Mouse (Mus musculus) embryonic facial prominence, embryonic 10.5 days (tissue): ENCODE measurements at regions not wholly inside any gene's neighbourhood (a gene's known extent, or its start where the extent isn't known, plus 50 kb on each side); places are given as distances from the start of the nearest gene placed in this dataset.

Source experiments
- DNase-seq: peaks from one replicate; pipeline ENCODE4 v3.0.0-alpha.2; 2017; ENCODE audit warnings: low spot score
- H3K27ac ChIP-seq: fragments of 300-500 bp; sonication (generic); replicated peaks from 2 replicates; pipeline ENCODE4 v1.5.1; 2016; ENCODE audit warnings: mild to moderate bottlenecking
- H3K27me3 ChIP-seq: fragments of 300-500 bp; sonication (generic); replicated peaks from 2 replicates; pipeline ENCODE4 v1.6.1; 2016; ENCODE audit warnings: low read depth, mild to moderate bottlenecking; ENCODE audit not compliant: poor library complexity, severe bottlenecking
- H3K36me3 ChIP-seq: fragments of 300-500 bp; sonication (generic); replicated peaks from 2 replicates; pipeline ENCODE4 v1.6.1; 2016; ENCODE audit warnings: mild to moderate bottlenecking, moderate library complexity
- H3K4me1 ChIP-seq: fragments of 300-500 bp; sonication (generic); 2 replicates; pipeline ENCODE4 v1.6.1; 2016
- H3K4me3 ChIP-seq: fragments of 300-500 bp; sonication (generic); 2 replicates; pipeline ENCODE4 v1.5.1; 2016; ENCODE audit warnings: mild to moderate bottlenecking, moderate library complexity
- H3K9me3 ChIP-seq: fragments of 300-500 bp; sonication (generic); 2 replicates; pipeline ENCODE4 v1.6.1; 2016; ENCODE audit warnings: mild to moderate bottlenecking
- WGBS: fragments of 180-500 bp; shearing (Covaris S2); methylation state at CpG from one replicate; pipeline ENCODE4 v1.1.7; 2016; 5-methylcytosine and 5-hydroxymethylcytosine counted together

DNA sequence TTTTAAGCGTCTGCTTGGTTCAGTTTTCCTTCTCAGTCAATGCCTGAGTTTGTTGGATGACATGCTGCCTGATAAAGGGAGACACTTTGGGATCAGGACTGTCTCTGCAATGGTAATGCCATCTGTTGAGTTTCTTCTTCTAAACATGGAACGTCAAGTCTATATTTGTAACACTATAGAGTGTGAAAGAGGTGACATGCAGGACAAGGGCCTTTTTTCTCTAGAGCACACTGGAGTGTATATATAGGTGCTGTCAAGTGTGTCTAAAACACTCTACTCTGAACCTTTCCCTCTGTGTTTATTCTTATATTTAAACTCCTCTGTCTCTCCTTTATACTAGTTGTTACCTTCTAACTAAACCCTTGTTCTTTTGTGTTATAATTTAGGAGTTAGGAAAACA is 299.6 kb downstream of the Epha7 start:
- H3K9me3 ChIP-seq = no peaks in the 10 kb centered on the region
- DNase-seq = no peak
- H3K36me3 ChIP-seq = no peaks in the 10 kb centered on the region
- WGBS = 81% methylated on average over 2 of the region's 2 CpGs
- H3K27ac ChIP-seq = no peak overlapping the region
- H3K27me3 ChIP-seq = no peaks in the 10 kb centered on the region
- H3K4me3 ChIP-seq = no peak overlapping the region
- H3K4me1 ChIP-seq = no peaks in the 10 kb centered on the region; the same call in 1 of the 2 replicates

DNA sequence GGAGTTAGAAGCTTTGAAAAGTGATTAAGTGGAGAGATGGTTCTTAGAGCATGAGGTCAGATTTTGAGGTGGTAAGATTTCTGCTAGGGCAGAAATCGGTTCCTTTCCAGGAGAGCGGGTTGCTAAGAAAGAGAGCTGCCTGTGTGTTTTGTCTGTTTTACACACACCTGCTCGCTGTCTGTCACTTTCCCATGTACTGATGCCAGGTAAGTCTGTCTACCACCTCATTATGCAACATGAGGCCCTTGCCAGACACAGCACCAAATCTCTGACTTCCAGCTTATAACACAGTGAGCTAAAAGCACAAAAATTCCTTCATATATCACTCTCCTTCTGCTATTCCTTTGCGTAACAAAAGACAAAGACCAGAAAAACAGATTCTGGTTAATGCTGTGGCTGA is 304.1 kb downstream of the Epha7 start:
- Histone ChIP-seq H3K4me3 (no peak overlapping the region), H3K9me3 (no peaks in the 10 kb centered on the region), H3K36me3 (no peaks in the 10 kb centered on the region), H3K27me3 (no peaks in the 10 kb centered on the region), H3K4me1 (peaks cover 6% of the 10 kb centered on the region; the same call in 1 of the 2 replicates), H3K27ac (no peak overlapping the region)
- no peak for DNase-seq
- 89% methylated on average over 4 of the region's 4 CpGs for WGBS

DNA sequence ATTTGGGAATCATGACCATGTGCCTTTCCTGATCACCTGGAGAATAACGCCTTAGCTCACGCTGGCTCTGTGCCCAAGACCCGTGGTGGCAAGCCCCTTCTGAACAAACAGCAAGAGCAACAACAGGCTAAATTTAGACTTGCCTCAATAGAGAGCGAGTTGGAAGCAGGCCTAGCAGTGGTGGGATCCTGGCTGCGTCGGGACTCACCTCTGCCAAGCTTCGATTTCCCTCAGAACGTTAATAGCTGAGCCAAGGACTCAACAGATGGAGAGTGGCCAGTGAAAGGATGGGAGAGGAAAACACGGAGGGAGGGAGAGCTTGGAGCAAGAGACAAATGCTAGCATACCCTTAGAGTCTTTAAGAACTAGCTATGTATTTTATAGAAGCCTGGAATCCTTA is 305.0 kb downstream of the Epha7 start:
- Histone ChIP-seq H3K36me3 (no peaks in the 10 kb centered on the region), H3K4me3 (no peak overlapping the region), H3K27ac (no peak overlapping the region), H3K27me3 (no peaks in the 10 kb centered on the region), H3K4me1 (peaks cover 6% of the 10 kb centered on the region; the same call in 1 of the 2 replicates), H3K9me3 (no peaks in the 10 kb centered on the region)
- WGBS = 78% methylated on average over 9 of the region's 9 CpGs
- DNase-seq = no peak

DNA sequence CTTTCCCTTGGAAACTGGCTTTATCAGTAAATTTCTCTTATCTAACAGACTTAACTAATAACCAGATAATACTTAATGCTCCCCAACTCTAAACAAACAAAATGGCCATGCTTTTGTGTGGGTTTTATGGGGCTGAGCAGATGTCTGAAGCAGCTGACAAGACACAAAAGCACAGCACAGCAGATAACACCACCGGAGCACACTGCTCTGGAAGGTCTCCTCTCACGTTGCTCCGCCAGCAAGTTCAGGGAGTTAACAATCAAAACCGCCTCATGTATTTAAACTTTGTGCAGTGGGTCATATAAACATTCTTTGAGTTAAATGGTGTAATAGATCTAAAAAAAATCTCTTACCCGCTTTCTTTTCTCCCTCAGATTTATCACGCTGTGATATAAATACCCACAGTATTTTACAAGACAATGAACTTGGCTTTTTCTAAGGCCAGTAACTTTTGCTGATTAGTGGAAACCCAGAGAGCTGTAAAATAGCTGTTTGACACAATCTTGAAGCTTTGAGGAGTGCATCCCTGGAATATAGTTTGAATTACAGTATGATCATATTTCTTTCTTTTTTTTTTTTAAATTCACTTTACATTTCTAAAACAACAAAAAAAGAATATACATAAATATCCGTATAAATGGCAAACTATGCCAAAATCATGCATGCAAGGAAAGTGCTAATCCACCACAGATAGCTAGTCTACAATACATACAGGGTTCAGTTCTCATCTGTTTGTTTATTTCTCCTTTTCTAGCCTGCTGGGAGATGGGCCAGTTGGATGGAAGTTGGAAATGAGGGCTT is 305.9 kb downstream of the Epha7 start:
- no peak overlapping the region for H3K27ac ChIP-seq
- WGBS = 49% methylated on average over 7 of the region's 7 CpGs
- no peak for DNase-seq
- H3K4me1 ChIP-seq = peaks cover 6% of the 10 kb centered on the region; the same call in 1 of the 2 replicates
- no peaks in the 10 kb centered on the region for H3K27me3 ChIP-seq
- H3K4me3 ChIP-seq = no peak overlapping the region
- no peaks in the 10 kb centered on the region for H3K36me3 ChIP-seq
- no peaks in the 10 kb centered on the region for H3K9me3 ChIP-seq

DNA sequence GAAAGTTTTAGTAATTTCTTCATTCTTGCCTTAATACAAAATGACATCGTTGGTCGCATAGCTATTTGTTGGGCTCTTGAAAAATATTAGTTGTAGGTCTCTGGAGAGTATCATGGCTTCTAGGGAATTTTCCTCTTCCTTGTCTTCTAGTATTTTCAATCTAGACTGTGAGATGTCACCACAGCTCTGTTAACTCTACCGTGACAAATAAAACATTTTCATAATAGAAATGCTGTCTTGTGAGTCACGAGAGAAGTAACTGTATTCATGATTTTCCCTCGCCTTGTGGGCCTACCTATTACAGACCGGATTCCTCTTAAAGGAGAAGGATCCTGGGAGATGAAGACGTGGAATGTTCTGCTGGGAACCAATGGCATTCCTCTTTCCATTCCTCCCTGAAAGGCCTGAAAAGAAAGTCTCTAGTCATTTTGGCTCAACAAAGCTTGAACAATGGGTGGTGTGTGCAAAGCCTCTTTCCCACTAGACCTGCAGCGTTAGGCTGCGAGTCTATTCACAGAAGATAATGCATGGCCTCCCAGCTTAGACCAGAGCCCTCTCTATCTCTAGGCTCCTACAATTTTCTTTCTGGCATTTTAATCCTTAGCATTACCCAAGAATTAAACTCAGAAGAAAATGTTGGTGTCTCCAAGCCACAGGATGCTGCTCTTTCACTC is 306.7 kb downstream of the Epha7 start:
- Histone ChIP-seq H3K27me3 (no peaks in the 10 kb centered on the region), H3K4me1 (peaks cover 6% of the 10 kb centered on the region; the same call in 1 of the 2 replicates), H3K9me3 (no peaks in the 10 kb centered on the region), H3K36me3 (no peaks in the 10 kb centered on the region), H3K27ac (0 out of 2 replicates have a peak overlapping the region, but pooled peaks have one; percentile 14), H3K4me3 (no peak overlapping the region)
- 46% methylated on average over 9 of the region's 9 CpGs for WGBS
- DNase-seq = no peak

DNA sequence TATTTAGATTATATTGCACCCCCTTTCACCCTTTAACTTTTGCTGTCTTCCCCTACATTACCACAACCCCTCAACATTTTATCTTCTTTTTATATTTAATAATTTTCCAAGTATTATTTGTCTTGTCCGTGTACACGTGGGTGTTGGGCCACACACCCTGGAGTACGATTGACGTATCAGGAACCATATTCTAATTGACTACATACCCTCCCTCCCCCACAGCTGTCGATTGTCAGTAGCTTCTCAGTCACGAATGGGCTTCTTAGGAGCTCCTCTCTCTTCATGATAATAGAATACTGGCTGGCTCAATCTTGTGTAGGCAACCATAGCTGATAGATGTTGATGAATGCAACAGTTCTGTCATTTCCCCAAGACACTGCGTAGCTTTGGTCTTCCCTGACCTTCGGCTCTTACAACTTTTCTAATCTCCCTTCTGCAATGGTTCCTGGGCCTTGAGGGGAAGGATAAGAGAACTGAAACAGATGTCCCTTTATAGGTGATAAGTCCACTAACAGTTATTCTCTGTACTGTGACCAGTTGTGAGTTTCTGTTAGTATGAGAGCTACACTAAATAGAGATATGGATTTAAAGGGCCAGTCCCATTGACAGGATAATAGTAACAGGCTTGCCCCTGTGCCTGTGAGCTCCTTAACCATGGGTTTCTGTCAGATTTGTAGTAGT is 310.9 kb downstream of the Epha7 start:
- Histone ChIP-seq H3K36me3 (no peaks in the 10 kb centered on the region), H3K9me3 (no peaks in the 10 kb centered on the region), H3K4me3 (no peak overlapping the region), H3K4me1 (peaks cover 6% of the 10 kb centered on the region; the same call in 1 of the 2 replicates), H3K27me3 (no peaks in the 10 kb centered on the region), H3K27ac (no peak overlapping the region)
- 88% methylated on average over 8 of the region's 8 CpGs for WGBS
- no peak for DNase-seq

DNA sequence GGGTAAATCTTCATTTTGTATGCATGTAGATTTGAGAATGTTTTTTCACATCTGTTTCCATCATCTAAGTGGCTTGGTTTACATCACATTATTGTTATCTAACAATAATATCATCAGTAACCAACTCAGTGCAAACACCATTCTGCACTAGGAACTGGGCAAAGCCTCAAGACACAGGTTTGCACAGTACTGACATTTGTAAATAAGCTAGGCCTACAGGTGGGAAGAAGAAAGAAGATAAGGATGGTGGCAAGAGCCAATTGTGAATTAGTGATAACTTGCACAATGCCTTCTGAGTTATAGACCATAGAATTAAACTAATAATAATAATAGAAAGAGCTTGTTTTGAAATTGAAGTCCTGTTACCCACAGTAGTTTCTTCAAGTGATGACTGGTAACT is 317.6 kb downstream of the Epha7 start:
- H3K36me3 ChIP-seq = no peaks in the 10 kb centered on the region
- no peak overlapping the region for H3K27ac ChIP-seq
- DNase-seq = no peak
- H3K27me3 ChIP-seq = no peaks in the 10 kb centered on the region
- no peaks in the 10 kb centered on the region for H3K9me3 ChIP-seq
- H3K4me1 ChIP-seq = peaks cover 3% of the 10 kb centered on the region
- no peak overlapping the region for H3K4me3 ChIP-seq

DNA sequence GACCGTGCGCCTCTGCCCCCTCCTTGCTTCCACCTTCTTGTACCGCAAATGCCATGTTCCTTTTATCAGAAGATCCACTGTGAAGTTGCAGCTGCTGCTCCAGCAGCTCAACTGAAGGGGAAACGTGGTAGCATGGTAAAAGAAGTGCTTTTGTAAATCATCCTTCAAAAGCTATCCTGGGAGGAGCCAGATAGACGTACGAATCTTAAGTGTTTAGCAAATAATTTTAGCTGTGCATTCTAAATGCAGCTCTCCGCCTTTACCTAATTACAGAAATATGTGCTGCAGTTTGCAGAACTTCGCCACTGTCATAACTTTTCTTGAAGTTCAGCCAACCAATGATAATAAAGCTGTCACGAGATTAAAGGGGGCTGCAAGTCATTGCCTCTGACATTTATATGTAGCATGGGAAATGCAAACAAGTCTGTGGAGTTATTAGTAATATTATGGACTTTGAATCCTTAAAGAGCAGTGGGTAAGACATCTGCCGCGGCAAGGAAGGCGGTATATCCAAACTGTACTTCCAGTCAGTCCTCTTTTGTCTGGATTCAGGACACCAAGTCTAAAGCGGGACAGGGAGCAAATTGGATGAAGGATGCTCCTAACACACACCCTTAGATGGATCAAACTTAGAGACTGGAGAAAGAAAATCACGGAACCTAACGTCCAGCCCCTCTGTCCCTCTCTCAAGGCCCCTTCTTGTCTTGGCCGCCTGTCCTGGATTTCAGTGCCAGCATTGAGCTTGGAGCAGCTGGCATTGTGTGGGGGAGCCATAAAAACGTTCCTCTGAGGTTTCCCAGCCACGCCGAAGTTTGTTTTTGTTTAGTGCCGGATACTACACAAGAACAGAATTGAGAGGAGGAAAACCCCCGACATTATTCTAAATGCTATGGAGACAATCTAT is 320.7 kb downstream of the Epha7 start:
- H3K27ac ChIP-seq = no peak overlapping the region

DNA sequence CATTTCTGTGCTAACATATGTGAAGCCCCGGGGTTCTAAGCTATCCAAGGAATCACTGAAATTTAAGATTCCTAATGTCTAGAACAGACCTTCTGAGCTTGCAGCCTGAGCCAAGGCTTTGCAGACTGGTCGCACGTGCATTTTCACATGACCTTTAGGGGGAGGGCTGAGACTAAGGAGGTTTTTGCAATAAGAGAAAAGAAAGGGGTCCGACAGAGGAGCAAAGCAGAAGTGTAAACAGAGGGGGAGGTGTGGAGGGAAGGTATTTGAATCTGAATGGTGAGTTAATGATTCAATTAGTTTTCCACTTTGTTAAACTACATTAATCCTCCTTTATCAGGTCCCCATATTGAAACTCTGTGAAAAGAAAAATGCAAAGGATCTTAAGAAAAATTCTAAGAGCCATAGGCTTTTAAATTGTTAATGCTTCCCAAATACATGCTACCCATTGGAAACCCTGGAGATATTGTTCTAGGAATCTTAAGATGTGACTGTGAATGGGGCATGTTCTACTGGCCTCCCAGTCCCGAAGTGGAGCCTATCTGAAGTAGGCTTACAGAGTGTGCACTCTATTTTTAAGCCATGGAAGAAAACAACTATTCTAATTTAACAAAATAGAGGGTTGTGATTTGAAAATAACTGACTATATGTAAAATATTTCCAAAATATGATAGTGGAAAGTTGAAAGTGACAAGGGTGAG is 322.9 kb downstream of the Epha7 start:
- DNase-seq = no peak
- Histone ChIP-seq H3K36me3 (no peaks in the 10 kb centered on the region), H3K4me1 (peaks cover 6% of the 10 kb centered on the region), H3K9me3 (no peaks in the 10 kb centered on the region), H3K27me3 (no peaks in the 10 kb centered on the region), H3K4me3 (no peak overlapping the region), H3K27ac (no peak overlapping the region)
- WGBS = 17% methylated on average over 5 of the region's 5 CpGs

More for the DNA sequence above, 320.7 kb downstream of the Epha7 start:
- Histone ChIP-seq H3K36me3 (no peaks in the 10 kb centered on the region), H3K4me3 (no peak overlapping the region), H3K4me1 (peaks cover 6% of the 10 kb centered on the region), H3K27me3 (no peaks in the 10 kb centered on the region), H3K9me3 (no peaks in the 10 kb centered on the region)
- 84% methylated on average over 21 of the region's 21 CpGs for WGBS
- no peak for DNase-seq

DNA sequence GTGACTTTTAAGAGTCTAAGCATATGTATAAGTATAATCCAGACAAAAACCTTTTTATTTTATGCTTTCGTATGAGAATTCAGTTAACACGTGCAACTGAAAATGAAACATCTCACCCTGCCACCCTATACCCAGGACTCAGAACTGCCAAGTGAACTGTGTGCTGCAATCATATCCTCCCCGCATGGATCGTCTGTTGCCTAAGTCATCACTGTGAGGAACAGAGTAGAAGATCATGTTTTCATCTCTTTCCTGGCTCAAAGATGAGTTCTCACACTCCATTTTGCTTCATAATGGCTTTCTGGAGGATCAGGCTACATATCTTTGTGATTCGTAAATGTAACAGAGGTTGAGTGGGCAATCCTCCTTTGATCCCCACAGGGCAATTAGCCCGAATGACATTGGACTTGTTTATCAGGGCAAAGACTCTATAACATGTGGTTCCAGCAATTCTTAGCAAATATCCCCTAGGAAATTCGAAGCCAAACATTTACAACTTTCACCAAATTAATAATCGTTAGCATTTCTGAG is 325.9 kb downstream of the Epha7 start:
- 79% methylated on average over 8 of the region's 8 CpGs for WGBS
- H3K4me3 ChIP-seq = no peak overlapping the region
- no peak overlapping the region for H3K27ac ChIP-seq
- no peaks in the 10 kb centered on the region for H3K9me3 ChIP-seq
- no peaks in the 10 kb centered on the region for H3K36me3 ChIP-seq
- DNase-seq = no peak
- no peaks in the 10 kb centered on the region for H3K27me3 ChIP-seq
- H3K4me1 ChIP-seq = peaks cover 6% of the 10 kb centered on the region

DNA sequence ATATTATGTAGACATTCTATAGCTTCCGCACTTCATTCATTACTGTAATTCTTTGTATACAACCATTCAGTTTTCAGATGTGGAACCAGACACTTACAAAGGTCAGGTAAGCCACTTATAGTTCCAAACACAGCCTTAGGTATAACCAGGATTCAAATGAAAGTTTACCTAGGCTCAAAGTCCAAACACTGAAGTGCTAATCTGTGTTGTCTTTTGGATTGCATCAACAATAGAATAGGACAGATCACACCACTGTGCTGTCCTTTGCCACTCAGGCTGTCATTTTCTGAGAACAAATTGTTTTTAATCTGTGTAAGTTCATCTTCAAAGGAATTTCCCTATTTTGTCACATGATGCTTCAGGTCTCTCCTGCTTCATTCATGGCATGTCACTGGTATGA is 330.5 kb downstream of the Epha7 start:
- 96% methylated on average over 1 of the region's 1 CpGs for whole genome bisulfite sequencing
- DNase-seq = no peak
- H3K4me3 ChIP-seq = no peak overlapping the region
- H3K4me1 ChIP-seq = no peaks in the 10 kb centered on the region
- H3K27ac ChIP-seq = no peak overlapping the region
- no peaks in the 10 kb centered on the region for H3K9me3 ChIP-seq
- no peaks in the 10 kb centered on the region for H3K36me3 ChIP-seq
- H3K27me3 ChIP-seq = no peaks in the 10 kb centered on the region
